ENCODE assay signal across 8 mouse cellular contexts in the genomic region with DNA sequence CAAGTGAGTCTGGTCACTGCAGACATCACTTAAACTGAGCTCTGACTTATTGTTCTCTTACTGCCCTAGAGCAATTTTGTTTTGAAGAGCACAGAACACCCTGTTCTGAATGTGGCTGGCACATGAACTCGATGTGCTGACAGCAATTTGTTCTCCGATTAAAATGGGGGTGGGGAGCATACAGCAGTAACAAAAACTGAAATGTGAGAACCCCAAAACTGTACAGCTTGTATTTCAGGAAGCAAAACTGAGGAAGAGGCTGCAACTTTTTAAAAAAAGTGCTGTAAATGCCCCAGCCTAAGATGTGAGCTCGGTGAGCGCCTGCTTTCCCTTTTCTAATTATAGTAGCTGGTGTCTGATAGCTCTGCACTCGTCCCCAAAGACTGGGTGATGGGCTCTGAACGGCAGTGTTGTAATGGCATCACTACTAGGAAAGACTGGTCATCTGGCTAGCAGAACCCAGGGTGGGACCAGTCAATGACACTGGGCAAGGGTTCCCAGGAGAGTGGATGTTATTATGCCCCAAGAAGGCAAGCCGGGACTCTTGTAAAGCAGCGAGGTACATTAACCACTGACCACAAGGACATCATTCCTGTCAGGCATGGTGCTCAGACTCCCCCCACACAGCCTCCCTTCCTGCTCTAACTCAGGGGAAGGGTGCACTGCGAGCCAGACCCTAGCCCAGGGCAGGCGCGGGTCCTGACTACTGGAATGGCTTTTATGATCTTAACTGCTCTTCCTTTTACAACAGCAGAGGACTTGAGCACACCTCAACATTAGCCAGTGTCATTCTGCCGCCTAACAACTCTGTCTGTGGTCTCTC. TPM values are rescaled to one million over a fixed set of nuclear protein-coding genes. Genes with fewer than 3 reads are reported as not detected.
DNase-seq lines count a peak whose midpoint lies in the region; ATAC-seq lines count a peak whose summit lies in the region.

No protein-coding gene starts in this region.

- no peaks in the 10 kb centered on the region for H3K4me1 ChIP-seq in forebrain, embryonic 13.5 days
- H3K4me1 ChIP-seq in forebrain, embryonic 16.5 days (replicated peaks; ENCODE audit: control insufficient read depth, insufficient read depth, low read length): no peaks in the 10 kb centered on the region
- H3K4me1 ChIP-seq in heart, embryonic 14.5 days (ENCODE audit: control insufficient read depth in 2 of 2, insufficient read depth in 2 of 2, low read length in 2 of 2): peaks cover 9 to 13% of the 10 kb centered on the region in 2 experiments
- peaks cover 10% of the 10 kb centered on the region for H3K4me1 ChIP-seq in lung, embryonic 16.5 days (replicated peaks; ENCODE audit: control insufficient read depth, insufficient read depth, low read length)

- WGBS in forebrain, embryonic 13.5 days: 83% methylated on average over 12 of the region's 12 CpGs
- WGBS in forebrain, embryonic 16.5 days: 75% methylated on average over 12 of the region's 12 CpGs
- 33% methylated on average over 12 of the region's 12 CpGs for WGBS in heart, embryonic 14.5 days
- 45% methylated on average over 12 of the region's 12 CpGs for WGBS in lung, embryonic 16.5 days

- 0 out of 2 replicates have a peak overlapping the region, but pooled peaks have one; percentile 8 for H3K9ac ChIP-seq in forebrain, embryonic 13.5 days
- no peak overlapping the region for H3K9ac ChIP-seq in forebrain, embryonic 16.5 days (replicated peaks; ENCODE audit: low read depth, low read length)
- H3K9ac ChIP-seq in heart, embryonic 14.5 days (ENCODE audit: low read length): peak overlapping the region; percentile 4
- peak overlapping the region; percentile 17; the same call in 1 of the 2 replicates for H3K9ac ChIP-seq in lung, embryonic 16.5 days (ENCODE audit: low read length)

- no peak overlapping the region for H3K4me3 ChIP-seq in forebrain, embryonic 13.5 days
- no peak overlapping the region for H3K4me3 ChIP-seq in forebrain, embryonic 16.5 days (replicated peaks; ENCODE audit: low read length)
- H3K4me3 ChIP-seq in heart, embryonic 14.5 days (ENCODE audit: control insufficient read depth in 1 of 2, insufficient read depth in 1 of 2, low read depth in 1 of 2, low read length in 2 of 2): peak overlapping the region; percentile 2 to 3; a peak in 1 of 4 replicates
- no peak overlapping the region for H3K4me3 ChIP-seq in lung, embryonic 16.5 days (ENCODE audit: low read length)

- ATAC-seq in forebrain, embryonic 13.5 days: no peak
- no peak for ATAC-seq in forebrain, embryonic 16.5 days
- 0 out of 2 replicates have a peak, but pooled peaks have one; percentile 26 for ATAC-seq in heart, embryonic 14.5 days (ENCODE audit: insufficient number of reproducible peaks, insufficient read depth, low FRiP score, low read depth)
- ATAC-seq in lung, embryonic 16.5 days (ENCODE audit: low read depth): peak; percentile 38

- peaks cover 10% of the 10 kb centered on the region for H3K36me3 ChIP-seq in forebrain, embryonic 13.5 days (ENCODE audit: poor library complexity, severe bottlenecking)
- H3K36me3 ChIP-seq in forebrain, embryonic 16.5 days (ENCODE audit: control insufficient read depth, insufficient read depth): peaks cover 4% of the 10 kb centered on the region; the same call in 1 of the 2 replicates
- peaks cover 4% of the 10 kb centered on the region; the same call in 1 of the 2 replicates for H3K36me3 ChIP-seq in heart, embryonic 14.5 days (ENCODE audit: control insufficient read depth, insufficient read depth, low read length)
- no peaks in the 10 kb centered on the region for H3K36me3 ChIP-seq in lung, embryonic 16.5 days (ENCODE audit: control insufficient read depth, insufficient read depth, low read length)

- H3K27me3 ChIP-seq in forebrain, embryonic 13.5 days: no peaks in the 10 kb centered on the region
- H3K27me3 ChIP-seq in forebrain, embryonic 16.5 days (replicated peaks; ENCODE audit: control insufficient read depth, insufficient read depth, low read length): no peaks in the 10 kb centered on the region
- H3K27me3 ChIP-seq in heart, embryonic 14.5 days (ENCODE audit: control insufficient read depth, insufficient read depth, low read length): no peaks in the 10 kb centered on the region
- H3K27me3 ChIP-seq in lung, embryonic 16.5 days (ENCODE audit: control insufficient read depth, insufficient read depth, low read depth, low read length): no peaks in the 10 kb centered on the region

- H3K4me2 ChIP-seq in forebrain, embryonic 13.5 days: no peak overlapping the region
- no peak overlapping the region for H3K4me2 ChIP-seq in forebrain, embryonic 16.5 days (ENCODE audit: low read length)
- H3K4me2 ChIP-seq in heart, embryonic 14.5 days (ENCODE audit: low read length): peak overlapping the region; percentile 60
- no peak overlapping the region for H3K4me2 ChIP-seq in lung, embryonic 16.5 days (ENCODE audit: low read depth, low read length)

- no peaks in the 10 kb centered on the region for H3K9me3 ChIP-seq in forebrain, embryonic 13.5 days (replicated peaks)
- H3K9me3 ChIP-seq in forebrain, embryonic 16.5 days (ENCODE audit: control insufficient read depth, low read length): no peaks in the 10 kb centered on the region
- no peaks in the 10 kb centered on the region for H3K9me3 ChIP-seq in heart, embryonic 14.5 days (ENCODE audit: control insufficient read depth, low read length)
- no peaks in the 10 kb centered on the region for H3K9me3 ChIP-seq in lung, embryonic 16.5 days (ENCODE audit: control insufficient read depth, low read length)

- H3K27ac ChIP-seq in forebrain, embryonic 13.5 days: no peak overlapping the region
- H3K27ac ChIP-seq in forebrain, embryonic 16.5 days (ENCODE audit: low read length): no peak overlapping the region
- H3K27ac ChIP-seq in heart, embryonic 14.5 days (replicated peaks in 1 of 2; ENCODE audit: control insufficient read depth in 1 of 2, insufficient read depth in 1 of 2, low read depth in 2 of 2, low read length in 2 of 2): peak overlapping the region; percentile 78 to 82
- peak overlapping the region; percentile 87 for H3K27ac ChIP-seq in lung, embryonic 16.5 days (ENCODE audit: low read length)

- peak; percentile 88 for DNase-seq in NIH3T3 (ENCODE audit: low read depth)
- DNase-seq in cerebellum, adult 9-10 months: no peak
- DNase-seq in T-cell, adult 2 months (ENCODE audit: low spot score): no peak
- no peak for DNase-seq in spleen, postnatal 10 days (ENCODE audit: low spot score in 2 of 2)

RNA-seq across cellular contexts. Expression of a gene that starts 55.4 kb away (rescaled TPM):
- 1.4 and 1.7 TPM in 2 replicates for polyA plus RNA-seq in forebrain, embryonic 13.5 days (2015; fragmentation: Nextera tagmentation; extraction: Ambion mirVana)
- 1.5 and 1.7 TPM in 2 replicates for polyA plus RNA-seq in forebrain, embryonic 16.5 days (2015; fragmentation: Nextera tagmentation; extraction: Ambion mirVana)
- polyA plus RNA-seq in heart, embryonic 14.5 days (2014; fragmentation: Nextera tagmentation; extraction: Ambion mirVana): 3.3 and 3.4 TPM in 2 replicates
- polyA plus RNA-seq in lung, embryonic 16.5 days (2015; fragmentation: Nextera tagmentation; extraction: Ambion mirVana): 7.6 and 9.3 TPM in 2 replicates

Comparison
In these comparisons a context has a peak if more than half of its experiments do, and no peak if none do; other contexts are left out.
1. ATAC-seq: peak in heart, embryonic 14.5 days (single experiment) and lung, embryonic 16.5 days (single experiment); none in forebrain, embryonic 13.5 days (single experiment) and forebrain, embryonic 16.5 days (single experiment).
2. H3K27ac ChIP-seq: peak in heart, embryonic 14.5 days (2 of 2) and lung, embryonic 16.5 days (single experiment); none in forebrain, embryonic 13.5 days (single experiment) and forebrain, embryonic 16.5 days (single experiment).
3. H3K4me3 ChIP-seq: peak in heart, embryonic 14.5 days (2 of 2); none in forebrain, embryonic 13.5 days (single experiment), forebrain, embryonic 16.5 days (single experiment) and lung, embryonic 16.5 days (single experiment).